Mouse (Mus musculus): ENCODE measurements at regions not wholly inside any gene's neighbourhood (a gene's known extent, or its start where the extent isn't known, plus 50 kb on each side); places are given as distances from the start of the nearest gene placed in this dataset.

GRCm38 (mm10) chr10:10628236-10628717 lies 52.9 kb upstream of the Gm10944 start:
- TF ChIP-seq POLR2A (IDR thresholded peaks at IDR 0.05; ENCODE audit: borderline replicate concordance, low read depth, low read length) = no peak
- TF ChIP-seq CTCF (IDR thresholded peaks at IDR 0.05; ENCODE audit: low read depth, low read length) = no peak
- peak overlapping the region; percentile 17 for H3K27ac ChIP-seq (ENCODE audit: insufficient read depth, low read depth, low read length)
- H3K4me1 ChIP-seq (ENCODE audit: control insufficient read depth, insufficient read depth, low read length) = peaks cover 5% of the 10 kb centered on the region
- H3K4me3 ChIP-seq (ENCODE audit: insufficient read depth, low read length) = no peak overlapping the region

GRCm38 (mm10) chr10:10614976-10615762 lies 57.1 kb upstream of the Rab32 start:
- H3K27ac ChIP-seq (ENCODE audit: insufficient read depth, low read depth, low read length) = no peak overlapping the region
- H3K4me3 ChIP-seq (ENCODE audit: insufficient read depth, low read length) = no peak overlapping the region
- TF ChIP-seq CTCF (IDR thresholded peaks at IDR 0.05; ENCODE audit: low read depth, low read length) = no peak
- TF ChIP-seq POLR2A (IDR thresholded peaks at IDR 0.05; ENCODE audit: borderline replicate concordance, low read depth, low read length) = no peak
- H3K4me1 ChIP-seq (ENCODE audit: control insufficient read depth, insufficient read depth, low read length) = peaks cover 6% of the 10 kb centered on the region

- TF ChIP-seq CTCF (IDR thresholded peaks at IDR 0.05; ENCODE audit: low read depth, low read length) = no peak
- TF ChIP-seq POLR2A (IDR thresholded peaks at IDR 0.05; ENCODE audit: borderline replicate concordance, low read depth, low read length) = no peak
- no peak overlapping the region for H3K4me3 ChIP-seq (ENCODE audit: insufficient read depth, low read length)
- H3K4me1 ChIP-seq (ENCODE audit: control insufficient read depth, insufficient read depth, low read length) = peaks cover 22% of the 10 kb centered on the region
- peak overlapping the region; percentile 31 for H3K27ac ChIP-seq (ENCODE audit: insufficient read depth, low read depth, low read length)
Observed at GRCm38 (mm10) chr10:10610561-10611345, 52.7 kb upstream of the Rab32 start.

GRCm38 (mm10) chr10:10608626-10609168 lies 50.6 kb upstream of the Rab32 start:
- TF ChIP-seq CTCF (IDR thresholded peaks at IDR 0.05; ENCODE audit: low read depth, low read length) (no peak), POLR2A (IDR thresholded peaks at IDR 0.05; ENCODE audit: borderline replicate concordance, low read depth, low read length) (no peak)
- Histone ChIP-seq H3K27ac (ENCODE audit: insufficient read depth, low read depth, low read length) (no peak overlapping the region), H3K4me1 (ENCODE audit: control insufficient read depth, insufficient read depth, low read length) (peaks cover 26% of the 10 kb centered on the region), H3K4me3 (ENCODE audit: insufficient read depth, low read length) (no peak overlapping the region)

Data from bone marrow macrophage, adult 2 months (primary cell).